Mouse (Mus musculus) brain, embryonic 14.5 days (tissue): Measurements from ENCODE around the gene Spp2. TPM values are rescaled to one million over a fixed set of nuclear protein-coding genes. Genes with fewer than 3 reads are reported as not detected.
"Not testable (repeated sequence)": the region's sequence is repeated elsewhere in the genome, so short reads cannot be mapped to it uniquely, and the experiment has no call there.

Source experiments
- DNase-seq: peaks from one replicate; pipeline ENCODE4 v3.0.0-alpha.2; 2011; ENCODE audit warnings: low read depth
- CTCF ChIP-seq: fragments of 200-500 bp; IDR thresholded peaks from 2 replicates; pipeline ENCODE4 v1.5.1; 2012; ENCODE audit warnings: inconsistent platforms, mild to moderate bottlenecking, moderate library complexity, borderline replicate concordance; ENCODE audit not compliant: insufficient read depth, insufficient read length; ENCODE audit errors: extremely low read depth
- POLR2A ChIP-seq: fragments of 200-500 bp; IDR thresholded peaks from 2 replicates; pipeline ENCODE4 v1.6.1; 2012; ENCODE audit warnings: mild to moderate bottlenecking, inconsistent platforms, borderline replicate concordance; ENCODE audit not compliant: poor library complexity, insufficient read depth, insufficient read length, severe bottlenecking; ENCODE audit errors: extremely low read depth
- polyA plus RNA-seq: library from polyadenylated mRNA; depleted of rRNA; stranded (reverse); fragments of >200 nt; gene quantifications from 2 replicates; pipeline ENCODE4 v1.2.3, GENCODE M21; 2012

The Spp2 gene
- polyA plus RNA-seq, 1 experiment, result 0.42 TPM

GRCm38 (mm10) chr1:88446270-88447030 is 39.7 kb downstream of the Spp2 start:
- peak; percentile 76 for DNase-seq
- TF ChIP-seq POLR2A, result no peak
- TF ChIP-seq CTCF, result no peak

GRCm38 (mm10) chr1:88447483-88447882 is 40.7 kb downstream of the Spp2 start:
- TF ChIP-seq CTCF (no peak), POLR2A (no peak)
- DNase-seq, result peak; percentile 77

GRCm38 (mm10) chr1:88448094-88448493 is 41.3 kb downstream of the Spp2 start:
- not testable (repeated sequence) for DNase-seq

GRCm38 (mm10) chr1:88449741-88450140 is 43.0 kb downstream of the Spp2 start:
- TF ChIP-seq CTCF (no peak), POLR2A (no peak)
- no peak for DNase-seq

- TF ChIP-seq CTCF (no peak), POLR2A (no peak)
- DNase-seq, result no peak
Measured at GRCm38 (mm10) chr1:88450668-88451067, 43.9 kb downstream of the Spp2 start.

- no peak for DNase-seq
- TF ChIP-seq CTCF (no peak), POLR2A (no peak)
Measured at GRCm38 (mm10) chr1:88452198-88452597, 45.4 kb downstream of the Spp2 start.

- TF ChIP-seq POLR2A (no peak), CTCF (no peak)
- no peak for DNase-seq
Measured at GRCm38 (mm10) chr1:88454703-88455102, 47.9 kb downstream of the Spp2 start.

- no peak for DNase-seq
- TF ChIP-seq POLR2A, result no peak
- TF ChIP-seq CTCF, result no peak
Measured at GRCm38 (mm10) chr1:88455761-88456160, 49.0 kb downstream of the Spp2 start.

- peak; percentile 93 for DNase-seq
- TF ChIP-seq CTCF (peak; percentile 86), POLR2A (no peak)
Measured at GRCm38 (mm10) chr1:88456451-88457072, 49.8 kb downstream of the Spp2 start.

- DNase-seq, result no peak
- TF ChIP-seq POLR2A (no peak), CTCF (no peak)
Measured at GRCm38 (mm10) chr1:88459196-88459595, 52.4 kb downstream of the Spp2 start.

- TF ChIP-seq CTCF, result no peak
- no peak for TF ChIP-seq POLR2A
- no peak for DNase-seq
Measured at GRCm38 (mm10) chr1:88459655-88460054, 52.9 kb downstream of the Spp2 start.

GRCm38 (mm10) chr1:88461096-88461495 is 54.3 kb downstream of the Spp2 start:
- TF ChIP-seq POLR2A (no peak), CTCF (no peak)
- peak; percentile 67 for DNase-seq
